In the genomic region with DNA sequence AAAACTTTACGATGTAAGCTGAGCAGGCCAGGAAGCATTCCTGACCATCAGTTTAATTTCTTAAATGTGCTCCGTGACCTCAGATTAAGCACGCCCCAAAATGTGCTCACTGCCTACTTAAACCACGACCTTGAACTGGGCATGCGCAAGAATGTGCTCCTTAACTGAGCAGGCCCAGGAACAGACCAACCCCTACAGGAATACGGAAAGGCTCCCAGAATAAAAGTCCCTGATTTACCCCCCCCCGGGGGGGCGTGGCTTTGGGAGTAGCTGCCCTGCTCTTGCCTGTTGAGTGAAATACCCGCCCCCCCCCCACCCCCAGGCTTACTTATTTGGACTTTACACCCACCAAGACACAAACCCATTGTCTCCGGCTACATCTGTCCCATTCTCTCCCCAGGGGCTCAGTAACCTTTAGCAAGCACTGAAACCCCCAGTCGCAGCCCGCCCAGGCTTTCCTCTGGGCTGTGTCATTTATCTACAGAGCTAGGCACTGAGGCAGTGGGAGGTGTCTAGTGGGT, we compare ENCODE assay signal across 9 mouse cellular contexts. TPM values are rescaled to one million over a fixed set of nuclear protein-coding genes. Genes with fewer than 3 reads are reported as not detected.
DNase-seq lines count a peak whose midpoint lies in the region; ATAC-seq lines count a peak whose summit lies in the region.
"Had no signal": no experiment of that assay in that cellular context is flagged by ENCODE, and none has a peak within 500 bp of the region (broad histone marks: within the 10 kb centered on the region; RNA-seq: fewer than 3 reads in every experiment).

No protein-coding gene starts in this region.

- H3K27me3 ChIP-seq in lung, embryonic 16.5 days (ENCODE audit: control insufficient read depth, insufficient read depth, low read depth, low read length): no peaks in the 10 kb centered on the region; the same call in 1 of the 2 replicates
- H3K27me3 ChIP-seq: heart, embryonic 15.5 days had no signal

- no peak overlapping the region for H3K9ac ChIP-seq in lung, embryonic 16.5 days (ENCODE audit: low read length)
- H3K9ac ChIP-seq: heart, embryonic 15.5 days had no signal

- no peak overlapping the region for H3K4me3 ChIP-seq in lung, embryonic 16.5 days (ENCODE audit: low read length)
- H3K4me3 ChIP-seq: heart, embryonic 15.5 days had no signal

- no peak overlapping the region for H3K27ac ChIP-seq in lung, embryonic 16.5 days (ENCODE audit: low read length)
- H3K27ac ChIP-seq: heart, embryonic 15.5 days had no signal

- DNase-seq in lung, postnatal 25 days (ENCODE audit: low spot score): no peak
- DNase-seq in embryo, embryonic 9.5 days (ENCODE audit: extremely low spot score): peak; percentile 42
- DNase-seq in kidney, postnatal 14 days: peak; percentile 85
- DNase-seq in ovary, postnatal 36 days (ENCODE audit: low spot score): peak; percentile 62
- no peak for DNase-seq in left cerebral cortex, adult 9 months (ENCODE audit: low spot score in 2 of 2)
- no peak for DNase-seq in layer of hippocampus, adult 11-12 months (ENCODE audit: low spot score)

- peak; percentile 47; the same call in 1 of the 2 replicates for ATAC-seq in lung, embryonic 16.5 days (ENCODE audit: low read depth)
- no peak for ATAC-seq in megakaryocyte, adult 5-6 weeks (ENCODE audit: poor library complexity, severe bottlenecking)

- 38% methylated on average over 12 of the region's 12 CpGs for WGBS in lung, embryonic 16.5 days

- no peak overlapping the region for H3K4me2 ChIP-seq in lung, embryonic 16.5 days (ENCODE audit: low read depth, low read length)
- H3K4me2 ChIP-seq: heart, embryonic 15.5 days had no signal

- peaks cover 3% of the 10 kb centered on the region; the same call in 1 of the 2 replicates for H3K4me1 ChIP-seq in lung, embryonic 16.5 days (replicated peaks; ENCODE audit: control insufficient read depth, insufficient read depth, low read length)

- H3K36me3 ChIP-seq in lung, embryonic 16.5 days (ENCODE audit: control insufficient read depth, insufficient read depth, low read length): no peaks in the 10 kb centered on the region
- H3K36me3 ChIP-seq: heart, embryonic 15.5 days had no signal

- no peaks in the 10 kb centered on the region for H3K9me3 ChIP-seq in lung, embryonic 16.5 days (ENCODE audit: control insufficient read depth, low read length)
- H3K9me3 ChIP-seq: heart, embryonic 15.5 days had no signal

RNA-seq across cellular contexts. Expression of gene Fndc1, which starts 48.9 kb away (rescaled TPM):
- polyA plus RNA-seq in lung, embryonic 16.5 days (2015; fragmentation: Nextera tagmentation; extraction: Ambion mirVana): 39.6 and 41.3 TPM in 2 replicates
- not detected in 2 replicates for total RNA-seq in megakaryocyte, adult 5-6 weeks (2015)
- not detected in 2 replicates for total RNA-seq in megakaryocyte, adult 5-6 weeks (2017)

RNA-seq across cellular contexts. Expression of gene Tagap, which starts 49.8 kb away (rescaled TPM):
- 1.0 and 1.8 TPM in 2 replicates for polyA plus RNA-seq in lung, embryonic 16.5 days (2015; fragmentation: Nextera tagmentation; extraction: Ambion mirVana)
- total RNA-seq in megakaryocyte, adult 5-6 weeks (2015): 80.4 and 83.9 TPM in 2 replicates
- total RNA-seq in megakaryocyte, adult 5-6 weeks (2017): 60.7 and 62.1 TPM in 2 replicates

Comparison
In these comparisons a context has a peak if more than half of its experiments do, and no peak if none do; other contexts are left out.
1. DNase-seq: peak in embryo, embryonic 9.5 days (single experiment), kidney, postnatal 14 days (single experiment) and ovary, postnatal 36 days (single experiment); none in lung, postnatal 25 days (single experiment), left cerebral cortex, adult 9 months (0 of 2) and layer of hippocampus, adult 11-12 months (single experiment).